Mouse (Mus musculus) liver, embryonic 12.5 days (tissue): ENCODE measurements around the gene Sfrp5. TPM values are rescaled to one million over a fixed set of nuclear protein-coding genes. Genes with fewer than 3 reads are reported as not detected.

Experiments used
- ATAC-seq: fragments of 200-750 bp; cut with Nextera tagmentation; 2 replicates; pipeline ENCODE4 v1.8.0; 2017; ENCODE audit warnings: moderate number of reproducible peaks, mild to moderate bottlenecking, moderate library complexity
- H3K27ac ChIP-seq: fragments of 300-500 bp; sonication (generic); 2 replicates; pipeline ENCODE4 v1.5.1; 2016; ENCODE audit warnings: mild to moderate bottlenecking
- H3K27me3 ChIP-seq: fragments of 300-500 bp; sonication (generic); replicated peaks from 2 replicates; pipeline ENCODE4 v1.6.1; 2016; ENCODE audit warnings: mild to moderate bottlenecking, moderate library complexity
- H3K36me3 ChIP-seq: fragments of 300-500 bp; sonication (generic); 2 replicates; pipeline ENCODE4 v1.6.1; 2016; ENCODE audit warnings: mild to moderate bottlenecking, moderate library complexity
- H3K4me1 ChIP-seq: fragments of 300-500 bp; sonication (generic); 2 replicates; pipeline ENCODE4 v1.6.1; 2016
- H3K4me2 ChIP-seq: fragments of 300-500 bp; sonication (generic); 2 replicates; pipeline ENCODE4 v1.6.1; 2016; ENCODE audit warnings: mild to moderate bottlenecking, moderate library complexity
- H3K4me3 ChIP-seq: fragments of 300-500 bp; sonication (generic); 2 replicates; pipeline ENCODE4 v1.5.1; 2016; ENCODE audit warnings: mild to moderate bottlenecking, moderate library complexity
- H3K9ac ChIP-seq: fragments of 300-500 bp; sonication (generic); 2 replicates; pipeline ENCODE4 v1.6.1; 2016; ENCODE audit warnings: mild to moderate bottlenecking, moderate library complexity
- H3K9me3 ChIP-seq: fragments of 300-500 bp; sonication (generic); replicated peaks from 2 replicates; pipeline ENCODE4 v1.6.1; 2016; ENCODE audit warnings: mild to moderate bottlenecking, moderate library complexity
- WGBS: fragments of 180-500 bp; shearing (Covaris S2); methylation state at CpG from one replicate; pipeline ENCODE4 v1.1.7; 2016; ENCODE audit not compliant: insufficient replicate concordance; 5-methylcytosine and 5-hydroxymethylcytosine counted together
- polyA plus RNA-seq: library from polyadenylated mRNA; unstranded; fragments of >200 nt; fragmentation: Nextera tagmentation; extraction: Ambion mirVana; gene quantifications from 2 replicates; pipeline ENCODE4 v1.2.1, GENCODE M21; 2016

Gene Sfrp5
- polyA plus RNA-seq, 1 experiment from 2014 or later = 2.2 TPM

DNA sequence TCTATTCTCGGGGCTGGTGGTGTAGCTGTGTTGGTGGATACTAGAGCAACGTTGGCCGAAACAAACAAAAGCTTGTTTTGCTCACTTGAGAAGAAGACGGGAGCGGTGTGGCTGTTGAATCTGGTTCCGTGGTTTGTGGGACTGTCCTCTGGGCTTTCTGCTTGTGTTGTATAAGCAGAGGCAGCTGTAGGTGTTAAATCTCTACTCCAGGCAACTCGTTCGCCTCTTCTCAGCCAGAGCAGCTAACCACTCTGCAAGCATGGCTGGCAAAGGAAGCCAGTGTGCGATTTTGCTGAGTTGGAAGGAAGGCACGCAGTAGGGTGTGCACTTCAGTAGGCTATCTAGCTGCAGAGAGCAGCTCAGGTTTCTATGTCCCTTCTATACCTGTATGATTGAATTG lies 24.4 kb upstream of the Sfrp5 start:
- WGBS = 60% methylated on average over 10 of the region's 10 CpGs
- Histone ChIP-seq H3K4me2 (no peak overlapping the region), H3K27ac (no peak overlapping the region), H3K9me3 (no peaks in the 10 kb centered on the region), H3K9ac (no peak overlapping the region), H3K27me3 (peaks cover 20% of the 10 kb centered on the region; the same call in 1 of the 2 replicates), H3K4me3 (no peak overlapping the region), H3K4me1 (peaks cover 24% of the 10 kb centered on the region), H3K36me3 (no peaks in the 10 kb centered on the region)
- no peak for ATAC-seq

DNA sequence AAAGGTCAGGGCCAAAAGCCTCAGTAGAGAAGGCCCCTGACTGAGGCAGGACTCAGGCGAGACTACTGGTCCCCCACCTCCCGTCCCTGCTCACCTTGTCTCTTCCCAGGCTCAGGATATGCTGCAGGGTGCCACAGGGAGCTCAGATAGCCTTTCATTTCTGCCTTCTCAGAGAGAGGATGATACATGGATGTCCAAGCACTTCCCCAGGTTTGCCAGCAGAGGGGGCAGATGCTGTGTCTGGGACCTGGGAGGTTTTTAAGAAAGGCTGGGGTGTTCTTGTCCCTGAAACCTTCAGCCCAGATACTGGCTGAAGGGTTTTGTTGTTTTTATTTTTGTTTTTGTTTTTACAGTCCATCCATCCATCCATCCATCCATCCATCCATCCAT lies 15.3 kb upstream of the Sfrp5 start:
- H3K4me1 ChIP-seq = no peaks in the 10 kb centered on the region
- H3K4me2 ChIP-seq = no peak overlapping the region
- H3K9me3 ChIP-seq = no peaks in the 10 kb centered on the region
- H3K27me3 ChIP-seq = peaks cover 5% of the 10 kb centered on the region; the same call in 1 of the 2 replicates
- H3K27ac ChIP-seq = no peak overlapping the region
- no peak overlapping the region for H3K4me3 ChIP-seq
- no peaks in the 10 kb centered on the region for H3K36me3 ChIP-seq
- H3K9ac ChIP-seq = no peak overlapping the region
- WGBS = 4% methylated on average over 2 of the region's 2 CpGs
- ATAC-seq = no peak

DNA sequence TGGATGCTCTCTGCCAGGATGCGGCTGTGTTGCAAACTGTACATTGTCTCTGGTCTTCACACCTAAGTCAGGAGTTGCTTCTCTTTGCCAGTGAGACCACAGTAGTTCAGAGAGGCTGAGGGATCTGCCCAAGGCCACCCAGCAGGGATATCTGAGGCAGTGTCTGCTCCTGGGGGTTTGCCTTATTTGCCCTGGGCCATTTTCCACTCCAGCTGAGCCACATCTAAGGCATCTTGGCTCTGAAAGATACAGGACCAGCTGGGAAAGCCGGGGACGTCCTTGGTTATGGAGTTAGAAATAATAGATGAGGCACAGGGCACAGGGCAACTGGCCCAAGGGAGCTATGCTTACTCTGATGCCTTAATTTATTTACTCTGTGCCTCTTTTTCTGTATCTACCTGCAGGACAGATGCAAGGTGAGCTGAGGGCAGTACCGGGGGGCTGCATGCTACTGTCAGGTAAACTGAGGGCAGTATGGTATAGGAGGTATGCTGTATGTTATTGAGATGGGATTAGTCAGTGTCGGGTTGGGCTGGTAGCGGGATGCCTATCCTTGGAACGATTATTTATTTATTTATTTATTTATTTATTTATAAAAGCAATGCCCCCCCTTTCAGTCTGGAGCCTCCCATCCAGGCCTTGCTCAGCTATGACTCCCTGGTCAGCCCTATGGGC lies 14.8 kb upstream of the Sfrp5 start:
- H3K9me3 ChIP-seq = no peaks in the 10 kb centered on the region
- H3K4me2 ChIP-seq = no peak overlapping the region
- no peak overlapping the region for H3K4me3 ChIP-seq
- H3K9ac ChIP-seq = no peak overlapping the region
- no peaks in the 10 kb centered on the region for H3K36me3 ChIP-seq
- peaks cover 10% of the 10 kb centered on the region; the same call in 1 of the 2 replicates for H3K27me3 ChIP-seq
- no peaks in the 10 kb centered on the region; the same call in 1 of the 2 replicates for H3K4me1 ChIP-seq
- WGBS = 54% methylated on average over 7 of the region's 7 CpGs
- no peak for ATAC-seq
- no peak overlapping the region for H3K27ac ChIP-seq

DNA sequence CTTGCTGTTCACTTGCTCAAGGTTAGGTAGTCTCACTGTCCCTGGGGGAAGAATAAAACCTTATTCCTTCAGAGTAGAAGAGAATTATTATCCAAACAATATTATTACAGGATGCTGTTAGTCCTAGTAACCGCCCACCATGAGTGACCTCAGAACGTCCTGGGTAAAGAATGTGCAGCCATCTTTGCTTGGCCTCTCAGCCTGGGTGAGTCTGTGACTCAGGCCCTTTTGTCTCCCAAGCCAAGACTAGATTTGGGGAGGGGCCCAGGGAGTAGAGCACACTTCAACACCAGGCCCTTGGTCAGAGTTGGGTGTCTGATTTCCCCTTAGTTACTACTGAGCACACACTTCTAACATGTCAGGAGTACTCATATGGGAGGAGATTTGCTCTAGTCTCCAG lies 12.5 kb upstream of the Sfrp5 start:
- Histone ChIP-seq H3K9ac (no peak overlapping the region), H3K4me1 (no peaks in the 10 kb centered on the region; the same call in 1 of the 2 replicates), H3K27me3 (peaks cover 25% of the 10 kb centered on the region), H3K4me3 (no peak overlapping the region), H3K36me3 (no peaks in the 10 kb centered on the region), H3K4me2 (no peak overlapping the region), H3K9me3 (no peaks in the 10 kb centered on the region), H3K27ac (no peak overlapping the region)
- no peak for ATAC-seq
- WGBS = 55% methylated on average over 2 of the region's 2 CpGs

DNA sequence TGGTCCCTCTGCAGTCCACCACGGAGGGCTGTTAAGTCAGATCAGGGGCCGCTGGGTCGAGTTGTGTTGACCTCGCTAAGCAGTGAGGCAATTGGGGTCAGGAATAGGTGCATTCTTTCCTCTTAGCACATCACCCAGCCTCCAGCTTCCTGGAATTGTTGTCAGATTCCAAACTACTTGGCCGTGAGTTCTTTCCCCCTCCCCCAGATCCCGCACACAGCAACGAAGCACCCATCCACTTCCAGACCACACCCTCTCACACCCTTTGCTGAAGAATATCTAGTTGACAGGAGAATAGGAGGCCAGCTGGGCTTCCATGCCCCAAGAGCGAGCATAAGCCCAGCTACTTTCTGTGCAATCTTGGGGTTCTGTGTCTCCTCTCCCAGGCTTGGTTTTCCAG lies 9.9 kb upstream of the Sfrp5 start:
- H3K9me3 ChIP-seq = no peaks in the 10 kb centered on the region
- H3K4me1 ChIP-seq = no peaks in the 10 kb centered on the region; the same call in 1 of the 2 replicates
- ATAC-seq = no peak
- H3K27ac ChIP-seq = no peak overlapping the region
- H3K36me3 ChIP-seq = no peaks in the 10 kb centered on the region
- H3K9ac ChIP-seq = no peak overlapping the region
- peaks cover 31% of the 10 kb centered on the region for H3K27me3 ChIP-seq
- no peak overlapping the region for H3K4me2 ChIP-seq
- H3K4me3 ChIP-seq = no peak overlapping the region
- 17% methylated on average over 8 of the region's 8 CpGs for WGBS

DNA sequence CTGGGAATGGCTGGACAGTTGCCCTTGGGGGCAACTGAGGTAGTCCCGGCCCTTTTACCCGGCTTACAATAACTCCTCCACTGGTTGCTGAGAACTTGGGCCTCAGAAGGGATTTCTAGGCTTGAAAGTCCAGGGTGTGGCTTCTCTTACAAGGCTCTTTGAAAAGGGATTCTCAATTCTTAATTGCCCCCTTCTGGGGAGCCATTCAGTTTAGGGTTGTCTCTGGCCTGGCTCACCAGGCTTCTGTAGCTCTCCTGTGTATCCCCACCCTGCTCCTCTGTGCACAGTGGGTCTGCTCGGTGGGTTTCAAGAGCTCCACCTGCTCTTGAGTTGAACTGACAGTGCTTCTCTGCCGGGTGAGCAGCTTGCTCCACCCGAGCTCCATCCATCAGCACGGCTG lies 7.9 kb upstream of the Sfrp5 start:
- no peak for ATAC-seq
- Histone ChIP-seq H3K4me2 (no peak overlapping the region), H3K9ac (no peak overlapping the region), H3K27me3 (peaks cover 25% of the 10 kb centered on the region), H3K27ac (no peak overlapping the region), H3K4me3 (no peak overlapping the region), H3K4me1 (no peaks in the 10 kb centered on the region; the same call in 1 of the 2 replicates), H3K36me3 (no peaks in the 10 kb centered on the region), H3K9me3 (no peaks in the 10 kb centered on the region)
- WGBS = 59% methylated on average over 6 of the region's 6 CpGs

DNA sequence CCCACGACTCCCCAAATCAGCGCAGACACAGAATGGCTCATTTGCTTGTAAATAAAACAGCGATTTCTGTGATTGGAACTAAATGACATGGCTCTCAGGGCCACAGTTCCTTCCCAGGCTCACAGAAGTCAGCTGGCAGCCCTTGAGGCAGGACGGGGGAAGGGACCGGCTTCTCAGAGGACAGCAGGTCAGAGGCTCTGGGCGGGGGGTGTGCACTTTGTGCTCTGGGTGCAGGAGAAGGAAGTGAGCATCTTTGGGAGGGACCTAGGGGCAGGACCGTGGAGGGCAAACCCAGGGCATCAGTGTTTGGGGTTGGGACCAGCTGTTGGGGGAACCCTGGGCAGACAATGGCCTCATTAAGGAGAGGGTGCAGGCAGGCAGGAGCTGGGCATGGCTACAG lies 7.4 kb upstream of the Sfrp5 start:
- peaks cover 29% of the 10 kb centered on the region for H3K27me3 ChIP-seq
- H3K9ac ChIP-seq = no peak overlapping the region
- H3K36me3 ChIP-seq = no peaks in the 10 kb centered on the region
- ATAC-seq = no peak
- H3K4me2 ChIP-seq = no peak overlapping the region
- H3K9me3 ChIP-seq = no peaks in the 10 kb centered on the region
- WGBS = 57% methylated on average over 7 of the region's 7 CpGs
- no peak overlapping the region for H3K4me3 ChIP-seq
- H3K27ac ChIP-seq = no peak overlapping the region
- H3K4me1 ChIP-seq = no peaks in the 10 kb centered on the region; the same call in 1 of the 2 replicates

DNA sequence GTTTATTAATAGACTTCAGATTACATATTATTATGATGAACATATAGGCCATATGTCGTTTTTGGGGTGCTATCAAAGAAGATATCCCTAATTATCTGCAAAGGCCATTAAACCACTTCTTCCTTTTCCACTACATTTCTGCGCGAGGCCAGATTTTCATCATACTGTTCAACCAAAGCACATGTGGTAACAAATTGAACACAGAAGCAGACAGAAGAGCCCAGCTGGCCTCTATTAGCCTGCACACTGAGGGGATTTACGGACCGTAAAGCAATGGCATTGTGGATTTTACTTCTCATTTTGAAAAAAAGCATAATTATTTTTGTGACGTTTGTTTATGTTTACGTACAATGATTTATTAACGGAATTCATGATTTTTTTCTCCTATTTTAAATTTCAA lies 3.1 kb upstream of the Sfrp5 start:
- Histone ChIP-seq H3K9ac (no peak overlapping the region), H3K27me3 (peaks cover 56% of the 10 kb centered on the region), H3K4me2 (no peak overlapping the region), H3K4me3 (no peak overlapping the region), H3K4me1 (peaks cover 11% of the 10 kb centered on the region; the same call in 1 of the 2 replicates), H3K36me3 (no peaks in the 10 kb centered on the region), H3K9me3 (no peaks in the 10 kb centered on the region), H3K27ac (no peak overlapping the region)
- ATAC-seq = no peak
- WGBS = 75% methylated on average over 8 of the region's 8 CpGs

DNA sequence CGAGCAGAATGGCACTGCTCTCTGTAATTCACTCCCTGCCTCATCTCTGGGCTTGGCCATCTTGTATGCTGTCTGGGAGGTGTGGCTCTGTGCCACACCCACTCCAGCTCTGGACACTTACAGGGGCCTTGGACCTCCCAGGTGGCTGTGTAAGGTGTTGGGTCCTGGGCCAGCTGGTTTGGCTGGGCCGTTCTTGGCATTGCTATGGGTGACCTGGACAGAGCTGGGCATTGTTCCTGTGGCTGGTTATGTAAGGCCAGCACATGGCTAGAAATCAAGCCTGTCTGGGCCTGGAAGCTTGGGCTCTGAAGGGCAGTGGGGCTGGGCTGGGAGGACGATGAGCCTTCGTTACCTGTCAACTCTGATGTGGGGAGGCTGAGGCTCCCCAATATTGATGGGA lies 2.3 kb upstream of the Sfrp5 start:
- Histone ChIP-seq H3K9me3 (no peaks in the 10 kb centered on the region), H3K27me3 (peaks cover 59% of the 10 kb centered on the region), H3K36me3 (no peaks in the 10 kb centered on the region), H3K4me3 (no peak overlapping the region), H3K9ac (no peak overlapping the region), H3K4me2 (no peak overlapping the region), H3K27ac (no peak overlapping the region), H3K4me1 (peaks cover 11% of the 10 kb centered on the region; the same call in 1 of the 2 replicates)
- 62% methylated on average over 4 of the region's 4 CpGs for WGBS
- ATAC-seq = no peak

DNA sequence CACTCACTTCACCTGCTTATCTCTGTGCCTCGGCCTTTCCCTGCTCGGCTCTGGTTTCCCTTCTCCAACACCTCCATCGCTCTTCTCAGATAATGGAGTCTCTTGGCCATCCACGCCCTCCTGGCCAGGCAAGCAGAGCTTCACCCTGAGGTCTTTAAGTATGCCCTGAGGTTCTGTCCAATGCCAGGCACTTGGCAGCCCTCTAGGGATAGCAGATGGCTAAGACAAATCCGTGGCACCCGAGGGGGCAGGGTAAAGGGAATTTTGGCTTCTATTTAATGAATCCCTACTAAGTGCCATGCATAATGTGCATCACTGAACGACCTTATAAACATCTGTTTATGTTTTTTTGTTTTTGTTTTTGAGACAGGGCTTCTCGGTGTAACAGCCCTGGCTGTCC lies 415 bp upstream of the Sfrp5 start:
- no peak overlapping the region; the same call in 1 of the 2 replicates for H3K4me3 ChIP-seq
- H3K27ac ChIP-seq = no peak overlapping the region
- 22% methylated on average over 8 of the region's 8 CpGs for WGBS
- peaks cover 75% of the 10 kb centered on the region for H3K27me3 ChIP-seq
- no peak for ATAC-seq
- H3K4me1 ChIP-seq = peaks cover 11% of the 10 kb centered on the region; the same call in 1 of the 2 replicates
- no peaks in the 10 kb centered on the region for H3K9me3 ChIP-seq
- no peaks in the 10 kb centered on the region for H3K36me3 ChIP-seq
- H3K9ac ChIP-seq = no peak overlapping the region
- H3K4me2 ChIP-seq = no peak overlapping the region

DNA sequence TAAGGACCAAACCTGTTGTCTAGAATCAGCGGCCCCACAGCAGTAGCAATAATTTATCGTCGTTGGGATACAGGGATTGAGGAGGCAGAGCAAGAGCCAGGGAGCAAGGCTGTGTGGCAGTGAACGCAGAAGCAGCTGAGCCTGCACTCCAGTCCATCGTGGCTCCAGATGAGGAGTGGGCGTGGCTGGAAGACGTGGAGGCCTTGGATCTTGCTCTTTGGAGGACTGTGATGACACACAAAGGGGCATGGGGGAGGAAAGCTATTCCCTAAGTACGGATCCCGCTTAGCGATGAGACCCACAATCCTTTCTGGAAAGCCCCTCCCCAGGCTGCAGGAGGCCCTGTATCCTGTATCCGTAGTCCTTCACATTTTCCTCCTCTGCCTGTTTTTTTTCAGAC lies 4.0 kb downstream of the Sfrp5 start:
- no peak overlapping the region for H3K4me3 ChIP-seq
- H3K36me3 ChIP-seq = peaks cover 4% of the 10 kb centered on the region; the same call in 1 of the 2 replicates
- no peak overlapping the region for H3K9ac ChIP-seq
- H3K27me3 ChIP-seq = peaks cover 69% of the 10 kb centered on the region
- H3K9me3 ChIP-seq = no peaks in the 10 kb centered on the region
- WGBS = 43% methylated on average over 11 of the region's 11 CpGs
- no peak for ATAC-seq
- H3K4me2 ChIP-seq = no peak overlapping the region
- peaks cover 11% of the 10 kb centered on the region; the same call in 1 of the 2 replicates for H3K4me1 ChIP-seq
- no peak overlapping the region for H3K27ac ChIP-seq

DNA sequence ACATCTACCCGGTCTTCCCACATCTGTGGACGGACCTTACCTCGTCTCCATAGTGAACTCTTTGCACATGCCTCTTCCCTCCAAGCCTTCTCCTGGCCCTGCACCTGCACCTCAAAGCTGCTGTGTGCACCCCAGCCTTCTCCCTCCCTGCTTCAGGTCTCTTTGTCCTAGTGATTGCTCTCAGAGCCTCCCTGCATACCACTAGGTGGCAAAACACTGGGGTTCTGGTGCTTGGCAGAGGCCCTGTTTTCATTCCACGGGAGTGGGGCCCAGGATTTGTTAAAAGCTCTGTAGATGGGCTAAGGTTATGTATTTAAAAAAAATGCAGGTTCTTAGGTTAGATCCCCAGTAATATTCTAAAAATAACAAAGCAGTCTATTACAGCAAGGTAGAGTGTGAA lies 5.0 kb downstream of the Sfrp5 start:
- WGBS = 60% methylated on average over 4 of the region's 4 CpGs

More for the DNA sequence above, 5.0 kb downstream of the Sfrp5 start:
- Histone ChIP-seq H3K4me3 (no peak overlapping the region), H3K9me3 (no peaks in the 10 kb centered on the region), H3K27ac (no peak overlapping the region), H3K27me3 (peaks cover 60% of the 10 kb centered on the region), H3K9ac (no peak overlapping the region), H3K4me1 (peaks cover 7% of the 10 kb centered on the region; the same call in 1 of the 2 replicates), H3K4me2 (no peak overlapping the region), H3K36me3 (peaks cover 7% of the 10 kb centered on the region; the same call in 1 of the 2 replicates)
- no peak for ATAC-seq
